Mouse (Mus musculus): ENCODE results near the gene Gal3st2b. TPM values are rescaled to one million over a fixed set of nuclear protein-coding genes. Genes with fewer than 3 reads are reported as not detected.
"Not testable (repeated sequence)": the region's sequence is repeated elsewhere in the genome, so short reads cannot be mapped to it uniquely, and the experiment has no call there.

The Gal3st2b gene
- polyA plus RNA-seq, 1 experiment, result 0.10 TPM

DNA sequence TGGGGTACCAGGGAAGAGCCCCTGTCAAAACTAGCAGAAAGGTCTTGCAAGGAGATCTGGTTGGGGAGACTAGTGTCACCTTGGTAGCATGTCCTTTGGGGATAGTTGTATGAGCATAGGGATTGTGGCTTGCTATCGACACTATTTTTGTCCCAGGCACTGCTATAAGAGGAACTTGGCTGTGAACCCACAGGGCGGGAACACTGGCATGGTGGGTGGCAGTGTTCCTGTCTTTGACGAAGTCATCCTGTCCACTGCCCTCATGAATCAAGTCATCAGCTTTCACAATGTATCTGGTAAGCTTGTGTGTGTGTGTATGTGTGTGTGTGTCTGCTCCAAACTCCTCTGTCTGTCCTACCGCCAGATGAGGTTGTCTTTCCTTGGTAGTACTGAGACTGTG is 57.7 kb downstream of the Gal3st2b start:
- DNase-seq (ENCODE audit: extremely low spot score in 1 of 2, low spot score in 1 of 2), result not testable (repeated sequence)

DNA sequence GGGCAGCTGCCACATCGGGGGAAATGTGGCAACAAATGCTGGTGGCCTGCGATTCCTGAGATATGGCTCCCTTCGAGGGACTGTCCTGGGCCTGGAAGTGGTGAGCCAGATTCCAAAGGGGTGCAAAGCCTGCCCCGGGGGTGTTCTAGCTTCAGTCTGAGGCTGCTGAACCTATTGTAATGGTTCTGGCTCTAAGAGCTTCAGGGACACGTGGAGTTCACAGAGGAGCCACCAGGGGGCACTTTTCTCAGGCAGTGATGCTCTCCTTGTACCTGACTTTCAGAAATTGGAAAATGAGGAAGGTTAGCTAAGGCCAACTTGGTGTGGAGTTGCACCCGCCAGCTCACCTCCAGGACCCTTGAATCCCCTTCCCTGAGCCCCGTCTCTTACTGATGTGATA is 60.2 kb downstream of the Gal3st2b start:
- DNase-seq (ENCODE audit: extremely low spot score in 1 of 2, low spot score in 1 of 2), result not testable (repeated sequence)

DNA sequence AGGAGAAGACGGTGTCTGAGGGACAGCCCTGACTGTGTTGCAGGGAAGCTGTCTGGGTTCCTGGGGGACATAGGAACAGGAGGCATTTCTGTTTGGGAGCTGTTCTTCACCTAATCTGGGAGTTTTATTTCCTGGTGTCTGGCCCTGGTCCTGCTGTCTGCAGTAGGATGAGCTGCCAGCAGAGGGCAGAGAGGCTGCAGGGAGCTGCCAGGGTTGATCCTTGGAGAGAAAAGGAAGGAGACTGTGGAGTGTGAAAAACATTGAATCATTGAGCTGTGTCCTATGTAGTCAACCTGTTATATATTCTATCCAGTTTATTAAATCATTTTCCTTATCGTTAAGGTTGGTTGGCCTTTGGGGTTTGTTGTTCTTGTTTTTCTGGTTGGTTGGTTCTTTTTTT is 62.8 kb downstream of the Gal3st2b start:
- DNase-seq (ENCODE audit: extremely low spot score in 1 of 2, low spot score in 1 of 2), result not testable (repeated sequence)

DNA sequence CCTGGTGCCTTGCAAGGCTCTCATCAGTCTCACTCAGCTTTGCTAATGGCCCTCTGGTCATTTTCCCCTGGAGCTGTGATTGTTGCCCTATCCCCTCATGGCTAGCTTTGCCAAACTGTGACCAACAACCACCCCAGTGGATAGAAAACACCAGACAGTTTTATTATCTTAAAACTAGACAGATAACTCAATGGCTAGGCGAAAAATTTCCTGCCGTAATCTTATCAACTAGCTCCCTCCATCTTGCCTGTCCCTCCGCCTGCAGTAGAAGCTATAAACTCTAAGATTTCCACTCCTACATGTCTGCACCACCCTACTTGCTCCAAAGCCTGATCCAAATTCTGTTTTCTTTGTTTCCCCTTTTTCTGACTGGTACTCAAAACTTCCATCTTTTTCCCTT is 68.1 kb downstream of the Gal3st2b start:
- no peak for DNase-seq (ENCODE audit: extremely low spot score in 1 of 2, low spot score in 1 of 2)

DNA sequence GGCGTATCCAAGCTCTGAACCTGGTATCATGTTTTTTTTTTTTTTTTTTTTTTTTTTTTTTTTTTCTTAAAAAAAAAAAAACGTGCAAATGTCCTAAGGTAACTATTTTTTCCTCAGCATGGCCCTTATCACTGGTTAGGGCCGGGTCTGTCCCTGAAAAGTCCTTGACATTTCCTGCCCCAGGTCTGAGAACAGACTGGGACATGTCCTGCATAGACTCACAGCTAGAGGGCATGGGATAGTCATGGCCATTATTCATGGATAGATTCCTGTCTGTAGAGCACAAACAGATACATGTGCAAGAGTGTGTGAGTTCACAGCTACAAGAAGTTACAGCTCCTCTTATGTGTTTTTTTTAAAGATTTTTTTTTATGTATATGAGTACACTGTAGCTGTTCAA is 70.7 kb downstream of the Gal3st2b start:
- DNase-seq (ENCODE audit: extremely low spot score in 1 of 2, low spot score in 1 of 2), result no peak

DNA sequence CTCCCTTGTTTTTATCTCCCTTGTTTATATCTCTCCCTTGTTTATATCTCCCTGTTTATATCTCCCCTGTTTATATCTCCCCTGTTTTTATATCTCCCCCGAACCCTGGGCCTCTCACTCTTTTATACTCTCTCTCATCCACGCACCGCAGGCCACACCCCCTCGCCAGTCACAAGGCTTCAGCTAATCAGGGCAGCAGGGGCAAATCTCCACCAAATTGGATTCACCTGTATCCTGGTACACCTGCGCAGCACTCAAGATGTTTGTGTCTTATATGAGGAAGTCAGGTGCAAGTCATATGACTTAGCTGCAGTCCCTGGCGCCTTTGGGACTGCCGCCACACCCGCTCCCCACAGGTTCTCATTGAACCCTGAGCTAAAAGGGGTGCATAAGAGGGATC is 72.1 kb downstream of the Gal3st2b start, which contains the start of gene Gal3st2c:
Gene Gal3st2c (plus strand): TSS at position 301 of the 400 bp plus-strand sequence.
- not testable (repeated sequence) for DNase-seq (ENCODE audit: extremely low spot score in 1 of 2, low spot score in 1 of 2)

DNA sequence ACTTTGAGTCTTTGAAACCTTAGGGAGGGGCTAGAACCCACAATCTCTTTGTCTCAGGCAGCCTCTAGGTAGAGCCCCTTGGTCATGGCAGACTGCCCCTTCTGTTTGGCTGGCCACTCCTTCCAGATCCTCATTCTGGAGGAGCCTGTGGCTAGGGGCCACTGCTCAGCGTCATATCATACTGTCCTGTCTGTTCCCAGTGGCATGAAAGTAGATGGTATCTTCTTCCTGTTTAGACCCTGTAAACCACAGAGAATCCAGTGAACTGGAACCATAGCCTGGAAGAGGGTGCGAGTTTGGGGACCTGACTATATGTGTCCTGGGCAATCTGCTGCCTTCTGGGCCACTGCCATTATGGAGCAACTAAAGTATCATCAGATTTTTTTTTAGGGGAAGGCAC is 73.0 kb downstream of the Gal3st2b start:
- not testable (repeated sequence) for DNase-seq (ENCODE audit: extremely low spot score in 1 of 2, low spot score in 1 of 2)

DNA sequence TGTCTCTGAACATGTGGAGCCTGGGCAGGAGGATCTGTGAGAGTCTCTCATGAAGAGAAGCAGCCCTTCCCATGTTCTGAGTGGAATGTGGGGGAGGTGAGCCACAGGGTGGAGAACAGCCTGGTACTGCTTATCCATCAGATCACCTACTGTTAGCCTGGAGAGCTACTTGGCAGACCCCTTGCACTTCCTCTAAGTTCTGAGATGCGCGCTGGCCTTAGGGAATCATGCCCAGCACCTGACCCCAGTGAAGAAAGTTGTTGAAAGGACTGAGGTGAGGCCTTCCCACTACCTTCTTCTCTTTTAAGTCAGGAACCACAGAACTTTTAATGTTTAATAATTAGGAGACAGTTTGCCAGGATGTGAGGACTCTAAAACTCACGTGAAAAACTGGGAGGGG is 73.4 kb downstream of the Gal3st2b start:
- DNase-seq (ENCODE audit: extremely low spot score in 1 of 2, low spot score in 1 of 2), result not testable (repeated sequence)

Other genes starting within 250 kb of the Gal3st2b start
- 48.4 and 53.9 TPM in 2 replicates for gene Bok, start 232.7 kb upstream of the Gal3st2b start, polyA plus RNA-seq (2012; rRNA removed)
- 49.9 and 50.6 TPM in 2 replicates for gene Atg4b, start 166.8 kb upstream of the Gal3st2b start, polyA plus RNA-seq (2012; rRNA removed)
- gene Thap4, start 163.4 kb upstream of the Gal3st2b start, polyA plus RNA-seq (2012; rRNA removed), result 34.8 and 38.4 TPM in 2 replicates
- 95.9 and 97.4 TPM in 2 replicates for gene Dtymk, start 116.4 kb upstream of the Gal3st2b start, polyA plus RNA-seq (2012; rRNA removed)
- gene Ing5, start 114.3 kb upstream of the Gal3st2b start, polyA plus RNA-seq (2012; rRNA removed), result 8.1 and 8.4 TPM in 2 replicates
- 17.3 and 17.6 TPM in 2 replicates for gene D2hgdh, start 93.4 kb upstream of the Gal3st2b start, polyA plus RNA-seq (2012; rRNA removed)
- gene Gal3st2, start 57.0 kb upstream of the Gal3st2b start, polyA plus RNA-seq (2012; rRNA removed), result 0.06 and 0.11 TPM in 2 replicates
- 0.02 TPM in 1 of 2 replicates, not detected in the other for gene Gal3st2c, start 72.2 kb downstream of the Gal3st2b start, polyA plus RNA-seq (2012; rRNA removed)
- 8.0 and 8.2 TPM in 2 replicates for gene Neu4, start 102.1 kb downstream of the Gal3st2b start, polyA plus RNA-seq (2012; rRNA removed)
- gene Pdcd1, start 134.2 kb downstream of the Gal3st2b start, polyA plus RNA-seq (2012; rRNA removed), result 0.12 and 0.13 TPM in 2 replicates

All from frontal cortex, adult 2 months (tissue).